Mouse (Mus musculus) urinary bladder, adult 2 months (tissue): ENCODE results near the gene Slc35e3. TPM values are rescaled to one million over a fixed set of nuclear protein-coding genes. Genes with fewer than 3 reads are reported as not detected.
"Not testable (repeated sequence)": the region's sequence is repeated elsewhere in the genome, so short reads cannot be mapped to it uniquely, and the experiment has no call there.

Source experiments
- DNase-seq: peaks from one replicate; pipeline ENCODE4 v3.0.0; 2022; ENCODE audit warnings: low spot score
- polyA plus RNA-seq: library from polyadenylated mRNA; depleted of rRNA; stranded (reverse); fragments of >200 nt; gene quantifications from 2 replicates; pipeline ENCODE4 v1.2.3, GENCODE M21; 2012

The Slc35e3 gene
- polyA plus RNA-seq, 1 experiment = 12.1 TPM

- no peak for DNase-seq
Observed at GRCm38 (mm10) chr10:117732962-117733592, 13.1 kb downstream of the Slc35e3 start.

DNA sequence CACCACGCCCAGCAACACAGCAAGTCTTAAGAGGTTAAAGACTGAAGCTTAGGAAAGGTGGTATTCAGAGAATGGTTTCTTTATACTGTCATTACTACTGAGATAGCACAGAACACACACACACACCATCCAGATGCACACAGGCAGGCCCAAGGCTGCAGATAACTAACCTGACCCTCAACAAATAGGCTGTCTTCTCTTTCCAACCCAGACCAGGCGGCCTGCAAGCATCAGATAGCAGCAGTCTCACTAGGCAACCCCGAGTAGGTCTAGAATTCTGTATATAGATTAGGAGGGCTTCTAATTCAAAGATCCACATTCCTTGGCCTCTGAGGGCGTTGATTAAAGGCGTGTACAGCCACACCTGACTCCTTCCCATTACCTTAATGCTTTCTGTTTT lies 14.0 kb downstream of the Slc35e3 start:
- no peak for DNase-seq

DNA sequence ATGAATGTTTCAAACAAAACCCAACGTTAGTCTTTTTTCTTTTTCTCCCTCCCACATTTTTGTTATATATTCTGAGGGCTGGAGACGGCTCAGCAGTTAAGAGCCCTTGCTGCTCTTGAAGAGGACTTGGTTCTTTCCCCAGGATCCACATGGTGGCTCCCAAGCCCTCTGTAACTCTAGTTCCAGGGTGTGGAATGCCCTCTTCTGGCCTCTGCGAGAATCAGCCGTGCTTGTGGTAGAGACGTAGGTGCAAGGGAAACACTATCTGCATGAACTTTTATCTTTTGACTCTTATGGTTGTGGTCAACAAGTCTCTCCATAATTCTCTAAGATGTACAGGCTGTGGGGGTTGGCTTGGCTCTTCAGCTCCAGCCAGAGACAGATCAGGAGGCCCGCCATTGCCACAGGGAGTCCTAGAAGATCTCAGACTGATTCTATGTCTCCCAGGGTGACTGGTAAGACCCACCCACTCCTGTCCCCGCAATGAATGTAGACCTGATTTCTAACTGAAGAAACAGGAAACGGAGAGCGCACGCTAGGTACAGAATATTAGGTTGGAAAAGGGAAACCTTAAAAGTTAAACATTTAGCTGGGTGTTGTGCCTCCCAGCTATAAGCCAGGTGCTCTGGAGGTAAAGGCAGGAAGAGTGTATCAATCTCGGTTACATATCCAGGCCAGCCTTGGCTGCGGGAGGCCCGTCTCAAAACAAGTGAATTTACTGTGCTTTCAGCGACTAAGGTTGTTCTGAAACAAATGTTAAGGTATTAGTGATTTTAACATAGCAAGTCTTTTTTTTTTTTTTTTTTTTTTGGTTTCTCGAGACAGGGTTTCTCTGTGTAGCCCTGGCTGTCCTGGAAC lies 14.7 kb downstream of the Slc35e3 start:
- no peak for DNase-seq

DNA sequence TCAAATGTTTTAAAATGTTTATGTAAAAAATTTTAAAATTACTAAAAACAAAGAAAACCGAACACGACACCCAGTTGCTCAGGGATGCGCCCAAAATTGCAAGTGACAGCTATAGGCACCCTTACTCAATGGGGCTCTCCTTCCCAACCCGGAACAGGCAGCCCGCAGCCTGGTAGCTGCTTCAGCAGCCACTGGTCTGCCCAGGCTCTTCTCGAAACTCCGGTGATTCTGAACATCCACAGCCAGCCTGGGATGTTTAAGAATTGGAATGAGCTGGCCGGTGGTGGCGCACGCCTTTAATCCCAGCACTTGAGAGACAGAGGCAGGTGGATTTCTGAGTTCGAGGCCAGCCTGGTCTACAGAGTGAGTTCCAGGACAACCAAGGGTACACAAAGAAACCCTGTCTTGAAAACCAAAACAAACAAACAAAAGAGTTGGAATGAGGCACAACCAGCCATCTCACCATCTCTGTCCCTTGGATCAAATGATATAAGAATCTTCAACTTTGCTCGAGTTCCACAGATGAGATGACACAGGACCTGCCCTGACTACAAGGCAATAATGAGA lies 15.4 kb downstream of the Slc35e3 start:
- DNase-seq = no peak

DNA sequence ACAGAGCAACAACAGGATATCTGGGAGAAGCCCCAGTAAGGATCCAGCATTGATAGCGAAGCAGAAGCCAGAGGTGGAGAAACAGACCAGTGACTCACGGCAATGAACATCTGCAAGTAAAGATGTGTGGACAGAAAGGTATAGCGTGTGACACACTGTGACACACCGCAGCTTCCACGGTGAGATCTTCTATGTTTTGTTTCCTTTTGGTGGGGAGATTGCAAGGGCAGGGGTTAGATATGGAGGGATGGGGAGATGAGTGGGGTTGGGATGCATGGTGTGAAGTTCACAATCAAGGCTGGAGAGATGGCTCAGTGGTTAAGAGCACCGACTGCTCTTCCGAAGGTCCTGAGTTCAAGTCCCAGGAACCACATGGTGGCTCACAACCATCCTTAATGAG lies 16.0 kb downstream of the Slc35e3 start:
- DNase-seq = no peak

DNA sequence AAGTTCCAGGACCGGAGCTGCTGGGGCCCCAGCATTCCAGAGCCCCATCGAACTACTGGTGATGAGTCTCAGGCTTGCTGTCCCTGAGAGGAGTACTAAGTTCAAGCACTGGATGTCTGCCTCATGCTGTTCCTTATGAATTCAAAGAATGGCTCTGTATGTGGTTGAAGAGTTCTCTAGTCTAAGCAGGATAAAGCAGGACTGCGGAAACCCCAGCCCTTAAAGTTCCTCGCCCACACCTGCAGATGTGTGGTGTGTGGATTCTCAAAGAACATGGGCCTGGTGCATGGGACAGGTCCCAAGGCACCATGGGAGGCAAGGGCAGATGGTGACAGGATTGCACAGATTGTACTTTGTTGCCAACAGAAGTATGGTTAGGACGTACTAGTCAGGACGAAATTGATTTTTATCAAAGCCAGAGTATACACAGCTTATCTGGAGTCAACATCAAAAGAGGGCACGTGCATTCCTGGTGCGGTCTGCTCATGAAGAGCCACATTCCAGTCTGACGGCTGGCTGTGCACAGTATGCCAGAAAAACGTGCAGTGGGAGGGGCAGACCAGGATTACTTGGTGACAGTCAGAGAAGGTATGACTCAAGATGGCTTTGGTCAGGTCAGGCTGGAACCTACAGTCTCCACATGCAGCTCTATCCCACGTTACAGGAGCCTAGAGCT lies 16.9 kb downstream of the Slc35e3 start:
- no peak for DNase-seq

- no peak for DNase-seq
Observed at GRCm38 (mm10) chr10:117728574-117728973, 17.6 kb downstream of the Slc35e3 start.

DNA sequence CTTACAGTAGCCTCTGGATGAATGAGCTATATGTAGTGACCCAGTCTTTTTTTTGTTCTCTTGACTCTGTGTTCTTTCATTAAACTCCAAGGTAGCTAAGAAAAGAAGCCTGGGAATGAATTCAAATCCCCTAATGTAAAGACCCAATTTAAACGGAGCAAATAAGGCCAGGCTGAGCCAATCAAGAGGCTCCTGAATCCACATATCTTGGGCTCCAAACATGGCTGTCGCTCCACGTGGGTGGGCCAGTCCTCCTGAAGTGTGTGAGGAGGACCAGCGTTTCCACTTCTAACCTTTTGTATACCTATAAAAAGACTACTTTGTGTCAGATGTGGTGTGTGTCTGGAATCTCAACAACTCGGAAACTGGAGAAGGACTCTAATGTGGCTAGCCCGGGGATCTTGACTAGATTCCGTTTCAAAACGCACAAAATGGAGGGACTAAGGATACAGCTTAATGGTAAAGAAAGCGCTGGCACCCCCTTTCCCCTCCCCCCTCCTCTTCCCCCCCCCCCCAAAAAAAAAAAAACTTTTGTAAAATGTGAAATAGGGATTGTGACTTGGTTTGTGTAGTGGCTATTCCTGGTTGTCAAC lies 18.6 kb downstream of the Slc35e3 start:
- no peak for DNase-seq

DNA sequence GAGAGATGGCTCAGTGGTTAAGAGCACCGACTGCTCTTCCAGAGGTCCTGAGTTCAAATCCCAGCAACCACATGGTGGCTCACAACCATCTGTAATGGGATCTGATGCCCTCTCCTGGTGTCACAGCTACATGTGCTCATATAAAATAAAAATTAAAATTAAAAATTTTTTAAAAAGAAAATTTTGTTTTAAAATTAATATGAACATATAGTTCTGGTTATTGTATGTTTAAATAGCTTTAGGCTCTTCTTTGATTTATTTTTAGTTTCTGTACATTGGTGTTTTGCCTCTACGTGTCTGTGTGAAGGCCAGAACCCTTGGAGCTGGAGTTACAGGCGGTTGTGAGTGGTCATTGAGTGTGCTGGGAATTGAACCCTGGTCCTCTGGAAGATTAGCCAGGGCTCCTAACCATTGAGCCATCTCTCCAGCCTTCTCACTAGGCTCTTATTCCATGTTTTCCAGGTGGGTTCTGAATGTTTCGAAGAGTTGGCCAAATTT lies 19.2 kb downstream of the Slc35e3 start:
- no peak for DNase-seq

DNA sequence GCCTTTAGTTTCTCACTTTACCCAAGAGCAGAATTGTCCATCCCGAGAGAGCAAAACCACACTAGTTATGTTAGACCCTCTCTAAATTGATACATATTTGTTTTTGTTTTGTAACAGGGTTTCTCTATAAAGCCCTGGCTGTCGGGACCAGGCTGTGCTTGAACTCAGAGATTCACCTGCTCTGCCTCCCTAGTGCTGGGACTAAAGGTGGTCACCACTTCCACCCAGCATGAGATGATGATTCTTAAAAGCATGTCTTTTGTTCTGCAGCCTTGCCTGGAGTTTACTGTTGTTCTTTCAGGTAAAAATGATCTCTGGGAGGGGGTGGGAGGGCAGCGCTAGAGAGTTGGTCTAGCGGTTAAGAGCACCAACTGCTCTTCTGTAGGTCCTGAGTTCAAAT lies 19.8 kb downstream of the Slc35e3 start:
- DNase-seq = no peak

- no peak for DNase-seq
Observed at GRCm38 (mm10) chr10:117725671-117726070, 20.5 kb downstream of the Slc35e3 start.

DNA sequence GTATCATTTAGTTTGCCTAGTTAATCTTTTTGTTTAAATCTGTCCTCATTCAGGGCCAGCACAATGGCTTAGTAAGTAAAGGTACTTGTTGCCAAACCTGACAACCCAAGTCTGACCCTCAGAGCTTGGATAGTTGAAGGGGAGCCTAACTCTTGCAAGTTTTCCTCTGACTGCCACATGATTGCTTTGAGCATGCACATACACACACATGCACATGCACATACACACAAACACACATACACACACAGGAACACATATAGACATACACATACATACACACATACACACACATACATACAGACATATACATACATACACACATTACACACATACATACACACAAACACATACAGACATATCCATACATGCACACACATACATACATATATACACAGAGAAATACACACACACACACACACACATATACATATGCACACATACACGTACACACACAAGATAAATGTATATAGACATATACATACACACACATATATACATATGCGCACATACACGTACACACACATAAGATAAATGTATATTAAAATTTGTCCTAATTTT lies 21.3 kb downstream of the Slc35e3 start:
- no peak for DNase-seq

- DNase-seq = no peak
Observed at GRCm38 (mm10) chr10:117724136-117724718, 21.9 kb downstream of the Slc35e3 start.

- DNase-seq = no peak
Observed at GRCm38 (mm10) chr10:117718161-117719119, 27.7 kb downstream of the Slc35e3 start.

- no peak for DNase-seq
Observed at GRCm38 (mm10) chr10:117717583-117717982, 28.6 kb downstream of the Slc35e3 start.

GRCm38 (mm10) chr10:117716686-117717085 lies 29.5 kb downstream of the Slc35e3 start:
- DNase-seq = no peak

DNA sequence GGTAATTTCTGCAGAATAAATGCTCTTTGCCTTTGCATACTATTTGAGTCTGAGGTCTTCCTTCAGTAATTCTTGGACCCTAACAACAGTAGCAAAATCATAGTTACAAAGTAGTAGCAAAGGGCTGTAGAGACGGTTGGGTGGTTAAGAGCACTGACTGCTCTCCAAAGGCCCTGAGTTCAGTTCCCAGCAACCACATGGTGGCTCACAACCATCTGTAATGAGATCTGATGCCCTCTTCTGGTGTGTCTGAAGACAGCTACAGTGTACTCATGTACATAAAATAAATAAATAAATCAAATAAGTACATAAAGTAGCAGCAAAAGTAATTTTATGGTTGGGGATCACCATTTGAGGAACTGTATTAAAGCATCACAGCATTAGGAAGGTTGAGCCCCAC lies 30.5 kb downstream of the Slc35e3 start:
- not testable (repeated sequence) for DNase-seq

DNA sequence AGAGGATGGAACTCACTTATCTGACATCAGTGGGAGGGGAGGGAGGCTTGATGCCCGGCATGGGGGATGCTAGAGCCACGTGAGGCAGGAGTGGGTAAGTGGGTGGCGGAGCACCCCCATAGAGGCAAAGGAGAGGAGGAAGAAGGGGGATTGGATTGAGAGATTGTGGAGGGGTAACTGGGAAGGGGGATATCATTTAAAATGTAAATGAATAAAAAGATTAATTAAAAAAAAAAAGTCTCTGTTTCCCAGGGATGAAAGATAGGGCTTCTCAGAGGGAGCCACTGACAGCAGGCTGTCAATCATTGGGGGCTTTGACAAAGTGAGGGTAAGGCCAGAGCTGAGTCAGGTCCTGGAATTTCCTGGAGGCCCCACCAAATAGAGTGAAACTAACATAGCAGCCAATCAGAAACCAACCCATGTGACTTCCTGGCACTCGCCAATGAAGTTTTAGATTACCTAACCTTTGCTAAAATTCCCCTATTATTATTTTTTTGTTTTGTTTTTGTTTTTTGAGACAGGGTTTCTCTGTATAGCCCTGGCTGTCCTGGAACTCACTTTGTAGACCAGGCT lies 31.2 kb downstream of the Slc35e3 start:
- no peak for DNase-seq

DNA sequence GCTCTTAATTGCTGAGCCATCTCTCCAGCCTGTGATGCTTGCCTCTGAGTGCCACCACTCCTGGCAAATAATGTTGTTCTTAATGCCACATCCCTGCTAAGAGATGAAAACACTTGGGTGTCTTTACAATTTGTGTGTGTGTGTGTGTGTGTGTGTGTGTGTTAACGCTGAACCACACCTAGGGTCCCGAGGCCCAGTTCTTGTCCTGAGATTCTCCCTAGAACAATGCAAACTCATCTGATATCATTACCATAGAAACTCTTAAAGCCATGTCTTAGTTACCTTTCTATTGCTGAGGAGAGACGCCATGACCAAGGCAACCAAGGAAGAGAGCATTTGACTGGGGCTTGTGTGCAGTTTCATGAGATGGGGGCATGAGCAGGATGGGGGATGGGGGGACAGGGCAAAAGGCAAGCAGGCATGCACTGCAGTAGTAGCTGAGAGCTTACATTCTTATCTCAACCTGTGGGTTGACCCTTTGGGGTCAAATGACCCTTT lies 32.1 kb downstream of the Slc35e3 start:
- DNase-seq = no peak
